Mouse (Mus musculus): ENCODE measurements around the gene Cyp2c55.

Cyp2c55 gene

GRCm38 (mm10) chr19:39006715-39007114 is at the start of gene Cyp2c55:
Cyp2c55 (plus strand) TSS chr19:39007019.
- DNase-seq = no peak

GRCm38 (mm10) chr19:38970741-38971140 is 36.1 kb upstream of the Cyp2c55 start:
- no peak for DNase-seq

GRCm38 (mm10) chr19:38972581-38972980 is 34.2 kb upstream of the Cyp2c55 start:
- DNase-seq = no peak

GRCm38 (mm10) chr19:38973666-38974065 is 33.2 kb upstream of the Cyp2c55 start:
- DNase-seq = no peak

- DNase-seq = no peak
Measured at GRCm38 (mm10) chr19:38976269-38976668, 30.6 kb upstream of the Cyp2c55 start.

- peak; percentile 55 to 64 for DNase-seq
Measured at GRCm38 (mm10) chr19:38981966-38982365, 24.9 kb upstream of the Cyp2c55 start.

- no peak for DNase-seq
Measured at GRCm38 (mm10) chr19:38998248-38998647, 8.6 kb upstream of the Cyp2c55 start.

GRCm38 (mm10) chr19:38998676-38999075 is 8.1 kb upstream of the Cyp2c55 start:
- no peak for DNase-seq

- no peak for DNase-seq
Measured at GRCm38 (mm10) chr19:39005132-39005531, 1.7 kb upstream of the Cyp2c55 start.

- no peak for DNase-seq
Measured at GRCm38 (mm10) chr19:39057928-39058327, 51.1 kb downstream of the Cyp2c55 start.

GRCm38 (mm10) chr19:39060719-39061118 is 53.9 kb downstream of the Cyp2c55 start, which contains the start of gene Cyp2c65:
Cyp2c65 (plus strand) TSS chr19:39061015.
- DNase-seq = no peak
